Mouse (Mus musculus) natural killer cell, adult 2 months (primary cell): ENCODE results near the gene Naaladl2.

Source experiments
- DNase-seq, 2 experiments: peaks; one replicate each; pipeline ENCODE4 v3.0.0; 2022; ENCODE audit warnings: low spot score in 2 of 2

Naaladl2 gene

GRCm38 (mm10) chr3:24690162-24690915, 453.7 kb downstream of the Naaladl2 start:
- DNase-seq: no peak

GRCm38 (mm10) chr3:24670500-24670899, 473.6 kb downstream of the Naaladl2 start:
- no peak for DNase-seq

- DNase-seq: no peak
Observed at GRCm38 (mm10) chr3:24668052-24668916, 475.8 kb downstream of the Naaladl2 start.

GRCm38 (mm10) chr3:24665408-24665807, 478.7 kb downstream of the Naaladl2 start:
- DNase-seq: no peak

GRCm38 (mm10) chr3:24663749-24664148, 480.3 kb downstream of the Naaladl2 start:
- no peak for DNase-seq

GRCm38 (mm10) chr3:24630032-24630431, 514.0 kb downstream of the Naaladl2 start:
- DNase-seq: no peak

- DNase-seq: no peak
Observed at GRCm38 (mm10) chr3:24605485-24605884, 538.6 kb downstream of the Naaladl2 start.

GRCm38 (mm10) chr3:24604791-24605320, 539.2 kb downstream of the Naaladl2 start:
- no peak for DNase-seq

GRCm38 (mm10) chr3:24595447-24595846, 548.6 kb downstream of the Naaladl2 start:
- no peak for DNase-seq

- DNase-seq: no peak
Observed at GRCm38 (mm10) chr3:24556617-24557016, 587.4 kb downstream of the Naaladl2 start.

- DNase-seq: no peak
Observed at GRCm38 (mm10) chr3:24553701-24554100, 590.4 kb downstream of the Naaladl2 start.

GRCm38 (mm10) chr3:24552631-24553030, 591.4 kb downstream of the Naaladl2 start:
- DNase-seq: no peak

- no peak for DNase-seq
Observed at GRCm38 (mm10) chr3:24533775-24534458, 610.1 kb downstream of the Naaladl2 start.

GRCm38 (mm10) chr3:24514918-24515317, 629.1 kb downstream of the Naaladl2 start:
- DNase-seq: no peak

GRCm38 (mm10) chr3:24486456-24487112, 657.5 kb downstream of the Naaladl2 start:
- DNase-seq: no peak

- no peak for DNase-seq
Observed at GRCm38 (mm10) chr3:24463941-24464340, 680.1 kb downstream of the Naaladl2 start.

- no peak for DNase-seq
Observed at GRCm38 (mm10) chr3:24440621-24441020, 703.4 kb downstream of the Naaladl2 start.

- no peak for DNase-seq
Observed at GRCm38 (mm10) chr3:24432761-24433160, 711.3 kb downstream of the Naaladl2 start.

- DNase-seq: no peak
Observed at GRCm38 (mm10) chr3:24391737-24392136, 752.3 kb downstream of the Naaladl2 start.

GRCm38 (mm10) chr3:24391311-24391710, 752.8 kb downstream of the Naaladl2 start:
- DNase-seq: no peak

GRCm38 (mm10) chr3:24355010-24355409, 789.1 kb downstream of the Naaladl2 start:
- no peak for DNase-seq
